Mouse (Mus musculus) heart, embryonic 11.5 days (tissue): ENCODE measurements around the gene Prkar2b. TPM values are rescaled to one million over a fixed set of nuclear protein-coding genes. Genes with fewer than 3 reads are reported as not detected.
A peak's percentile ranks its signal among the peaks of the same experiment; 100 is the strongest.

ENCODE experiments used
- ATAC-seq: fragments of 200-750 bp; cut with Nextera tagmentation; replicated peaks from 2 replicates; pipeline ENCODE4 v1.8.0; 2017; ENCODE audit warnings: moderate library complexity; ENCODE audit not compliant: insufficient number of reproducible peaks, low FRiP score, low TSS enrichment
- H3K27ac ChIP-seq: fragments of 300-500 bp; sonication (generic); 2 replicates; pipeline ENCODE4 v1.5.1; 2014; ENCODE audit warnings: mild to moderate bottlenecking, low read depth, low read length
- H3K27me3 ChIP-seq: fragments of 300-500 bp; sonication (generic); 2 replicates; pipeline ENCODE4 v1.6.1; 2014; ENCODE audit warnings: mild to moderate bottlenecking, low read length, mixed read lengths; ENCODE audit not compliant: control insufficient read depth, insufficient read depth
- H3K36me3 ChIP-seq: fragments of 300-500 bp; sonication (generic); 2 replicates; pipeline ENCODE4 v1.6.1; 2014; ENCODE audit warnings: mild to moderate bottlenecking, low read length, moderate library complexity, mixed read lengths; ENCODE audit not compliant: control insufficient read depth, insufficient read depth
- H3K4me1 ChIP-seq: fragments of 300-500 bp; sonication (generic); 2 replicates; pipeline ENCODE4 v1.6.1; 2014; ENCODE audit warnings: low read length; ENCODE audit not compliant: control insufficient read depth, insufficient read depth
- H3K4me2 ChIP-seq: fragments of 300-500 bp; sonication (generic); 2 replicates; pipeline ENCODE4 v1.6.1; 2014; ENCODE audit warnings: mild to moderate bottlenecking, moderate library complexity
- H3K4me3 ChIP-seq: fragments of 300-500 bp; sonication (generic); 2 replicates; pipeline ENCODE4 v1.5.1; 2014; ENCODE audit warnings: low read depth, low read length
- H3K9ac ChIP-seq: fragments of 300-500 bp; sonication (generic); 2 replicates; pipeline ENCODE4 v1.6.1; 2014; ENCODE audit warnings: mild to moderate bottlenecking, low read depth, low read length, moderate library complexity
- H3K9me3 ChIP-seq: fragments of 300-500 bp; sonication (generic); replicated peaks from 2 replicates; pipeline ENCODE4 v1.6.1; 2016; ENCODE audit warnings: low read length; ENCODE audit not compliant: control insufficient read depth
- WGBS: fragments of 180-500 bp; shearing (Covaris S2); extraction: QIAGEN DNeasy Blood & Tissue Kit; methylation state at CpG from one replicate; pipeline ENCODE4 v1.1.7; 2014; ENCODE audit not compliant: insufficient replicate concordance; 5-methylcytosine and 5-hydroxymethylcytosine counted together
- polyA plus RNA-seq: library from polyadenylated mRNA; unstranded; fragments of >200 nt; fragmentation: Nextera tagmentation; extraction: Ambion mirVana; gene quantifications from 2 replicates; pipeline ENCODE4 v1.2.1, GENCODE M21; 2014

Gene Prkar2b
- 20.6 and 20.7 TPM in 2 replicates for polyA plus RNA-seq

- Histone ChIP-seq H3K4me2 (peak within 1 kb of the TSS; percentile 70), H3K27me3 (no peaks in the 10 kb centered on the region; the same call in 1 of the 2 replicates), H3K9ac (peak within 1 kb of the TSS; percentile 86), H3K27ac (peak within 1 kb of the TSS; percentile 79), H3K9me3 (no peaks in the 10 kb centered on the region), H3K4me3 (peak within 1 kb of the TSS; percentile 59), H3K36me3 (no peaks in the 10 kb centered on the region), H3K4me1 (0 out of 2 replicates have a peak, but pooled peaks cover 4% of the 10 kb centered on the region)
- ATAC-seq: peak; percentile 97
- WGBS: 2% methylated on average over 45 of the region's 64 CpGs
These were observed at the start of gene Prkar2b for GRCm38 (mm10) chr12:32061090-32061930. Gene Prkar2b (minus strand): TSS chr12:32061296.

GRCm38 (mm10) chr12:32109201-32109600, 48.1 kb upstream of the Prkar2b start:
- no peaks in the 10 kb centered on the region for H3K9me3 ChIP-seq
- H3K4me2 ChIP-seq: no peak overlapping the region
- peaks cover 14% of the 10 kb centered on the region for H3K4me1 ChIP-seq
- H3K36me3 ChIP-seq: no peaks in the 10 kb centered on the region
- H3K4me3 ChIP-seq: no peak overlapping the region
- no peak overlapping the region for H3K27ac ChIP-seq
- no peak overlapping the region for H3K9ac ChIP-seq
- no peak for ATAC-seq
- WGBS: 87% methylated on average over 8 of the region's 8 CpGs
- H3K27me3 ChIP-seq: no peaks in the 10 kb centered on the region

- Histone ChIP-seq H3K4me2 (no peak overlapping the region), H3K4me3 (no peak overlapping the region), H3K27me3 (no peaks in the 10 kb centered on the region), H3K9ac (no peak overlapping the region), H3K9me3 (no peaks in the 10 kb centered on the region), H3K27ac (peak overlapping the region; percentile 35; the same call in 1 of the 2 replicates), H3K4me1 (peaks cover 10% of the 10 kb centered on the region), H3K36me3 (no peaks in the 10 kb centered on the region)
- no peak for ATAC-seq
- WGBS: 69% methylated on average over 4 of the region's 4 CpGs
These were observed 43.9 kb upstream of the Prkar2b start for GRCm38 (mm10) chr12:32104955-32105521.

GRCm38 (mm10) chr12:32104451-32104862, 43.4 kb upstream of the Prkar2b start:
- Histone ChIP-seq H3K9ac (no peak overlapping the region), H3K9me3 (no peaks in the 10 kb centered on the region), H3K4me1 (peaks cover 10% of the 10 kb centered on the region), H3K4me2 (no peak overlapping the region), H3K36me3 (no peaks in the 10 kb centered on the region), H3K4me3 (no peak overlapping the region), H3K27ac (peak overlapping the region; percentile 50; the same call in 1 of the 2 replicates), H3K27me3 (no peaks in the 10 kb centered on the region)
- peak; percentile 89 for ATAC-seq
- WGBS: 49% methylated on average over 6 of the region's 6 CpGs

- Histone ChIP-seq H3K4me2 (no peak overlapping the region), H3K9ac (no peak overlapping the region), H3K27ac (no peak overlapping the region), H3K4me1 (peaks cover 10% of the 10 kb centered on the region), H3K4me3 (no peak overlapping the region), H3K27me3 (no peaks in the 10 kb centered on the region), H3K9me3 (no peaks in the 10 kb centered on the region), H3K36me3 (no peaks in the 10 kb centered on the region)
- ATAC-seq: no peak
- WGBS: 86% methylated on average over 4 of the region's 4 CpGs
These were observed 40.2 kb upstream of the Prkar2b start for GRCm38 (mm10) chr12:32101306-32101705.

- Histone ChIP-seq H3K27me3 (no peaks in the 10 kb centered on the region), H3K27ac (no peak overlapping the region), H3K4me2 (no peak overlapping the region), H3K36me3 (no peaks in the 10 kb centered on the region), H3K9ac (no peak overlapping the region), H3K4me3 (no peak overlapping the region), H3K4me1 (peaks cover 10% of the 10 kb centered on the region), H3K9me3 (no peaks in the 10 kb centered on the region)
- no peak for ATAC-seq
- WGBS: 85% methylated on average over 4 of the region's 4 CpGs
These were observed 38.6 kb upstream of the Prkar2b start for GRCm38 (mm10) chr12:32099686-32100206.

- no peak overlapping the region for H3K4me2 ChIP-seq
- H3K4me1 ChIP-seq: peaks cover under 1% of the 10 kb centered on the region
- H3K27me3 ChIP-seq: no peaks in the 10 kb centered on the region
- no peaks in the 10 kb centered on the region for H3K36me3 ChIP-seq
- H3K4me3 ChIP-seq: no peak overlapping the region
- ATAC-seq: no peak
- H3K9ac ChIP-seq: no peak overlapping the region
- WGBS: 71% methylated on average over 4 of the region's 4 CpGs
- no peak overlapping the region for H3K27ac ChIP-seq
- H3K9me3 ChIP-seq: no peaks in the 10 kb centered on the region
These were observed 37.5 kb upstream of the Prkar2b start for GRCm38 (mm10) chr12:32098596-32098995.

GRCm38 (mm10) chr12:32097107-32097506, 36.0 kb upstream of the Prkar2b start:
- H3K4me2 ChIP-seq: no peak overlapping the region
- WGBS: 66% methylated on average over 1 of the region's 1 CpGs
- H3K9me3 ChIP-seq: no peaks in the 10 kb centered on the region
- H3K4me3 ChIP-seq: no peak overlapping the region
- H3K4me1 ChIP-seq: no peaks in the 10 kb centered on the region; the same call in 1 of the 2 replicates
- H3K9ac ChIP-seq: no peak overlapping the region
- no peak for ATAC-seq
- no peak overlapping the region for H3K27ac ChIP-seq
- H3K27me3 ChIP-seq: no peaks in the 10 kb centered on the region
- no peaks in the 10 kb centered on the region for H3K36me3 ChIP-seq
